Mouse (Mus musculus) adrenal gland, postnatal 4 days (tissue): ENCODE results near the gene Galr3. TPM values are rescaled to one million over a fixed set of nuclear protein-coding genes. Genes with fewer than 3 reads are reported as not detected.
"Not testable (repeated sequence)": the region's sequence is repeated elsewhere in the genome, so short reads cannot be mapped to it uniquely, and the experiment has no call there.

Experiments
- DNase-seq, 2 experiments: peaks; one replicate each; pipeline ENCODE4 v3.0.0; 2021 to 2022; ENCODE audit warnings: low spot score in 2 of 2, mixed read lengths in 2 of 2
- total RNA-seq, 2 experiments: library from RNA; stranded (reverse); gene quantifications; 2 replicates each; pipeline ENCODE4 v1.2.3; 2021

Gene Galr3
- total RNA-seq, 2 experiments from 2014 or later, result 0.65 to 1.1 TPM

DNA sequence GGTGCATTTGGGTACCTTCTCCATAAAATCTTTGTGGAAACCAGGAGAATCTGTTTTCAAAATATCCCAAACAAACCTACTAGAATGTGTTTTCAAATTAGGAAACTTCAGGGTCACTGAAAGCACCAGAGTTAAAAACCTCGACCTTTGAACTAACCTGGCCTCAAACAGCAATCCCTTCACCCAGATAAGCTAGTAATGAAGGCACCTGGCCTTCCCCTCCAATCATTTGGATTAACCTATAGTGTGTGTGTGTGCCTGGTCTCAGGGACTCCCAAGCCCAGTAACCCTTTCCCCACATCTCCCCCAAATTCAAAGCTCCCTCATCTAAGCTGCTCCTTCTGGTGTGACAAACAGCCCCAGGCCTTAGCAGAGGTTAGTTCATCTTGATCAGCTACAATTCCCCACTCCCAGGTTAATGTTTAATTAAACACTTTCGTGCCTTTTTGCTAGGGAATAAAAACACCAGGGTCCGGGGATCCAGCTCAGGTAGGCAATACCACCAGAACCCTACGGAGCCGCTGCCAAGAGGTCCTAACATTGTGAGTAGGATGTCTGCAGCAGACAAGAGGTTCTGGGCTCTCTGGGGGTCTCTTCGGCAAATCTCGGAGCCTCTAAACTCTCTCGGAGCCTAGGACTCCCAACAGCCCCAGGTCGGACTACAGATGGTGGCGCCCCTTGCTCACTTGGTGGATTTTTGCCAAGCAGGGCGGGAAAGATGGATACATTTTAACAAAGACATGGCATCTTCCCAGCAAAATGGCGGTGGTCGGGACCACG is 15.0 kb upstream of the Galr3 start:
- no peak for DNase-seq

DNA sequence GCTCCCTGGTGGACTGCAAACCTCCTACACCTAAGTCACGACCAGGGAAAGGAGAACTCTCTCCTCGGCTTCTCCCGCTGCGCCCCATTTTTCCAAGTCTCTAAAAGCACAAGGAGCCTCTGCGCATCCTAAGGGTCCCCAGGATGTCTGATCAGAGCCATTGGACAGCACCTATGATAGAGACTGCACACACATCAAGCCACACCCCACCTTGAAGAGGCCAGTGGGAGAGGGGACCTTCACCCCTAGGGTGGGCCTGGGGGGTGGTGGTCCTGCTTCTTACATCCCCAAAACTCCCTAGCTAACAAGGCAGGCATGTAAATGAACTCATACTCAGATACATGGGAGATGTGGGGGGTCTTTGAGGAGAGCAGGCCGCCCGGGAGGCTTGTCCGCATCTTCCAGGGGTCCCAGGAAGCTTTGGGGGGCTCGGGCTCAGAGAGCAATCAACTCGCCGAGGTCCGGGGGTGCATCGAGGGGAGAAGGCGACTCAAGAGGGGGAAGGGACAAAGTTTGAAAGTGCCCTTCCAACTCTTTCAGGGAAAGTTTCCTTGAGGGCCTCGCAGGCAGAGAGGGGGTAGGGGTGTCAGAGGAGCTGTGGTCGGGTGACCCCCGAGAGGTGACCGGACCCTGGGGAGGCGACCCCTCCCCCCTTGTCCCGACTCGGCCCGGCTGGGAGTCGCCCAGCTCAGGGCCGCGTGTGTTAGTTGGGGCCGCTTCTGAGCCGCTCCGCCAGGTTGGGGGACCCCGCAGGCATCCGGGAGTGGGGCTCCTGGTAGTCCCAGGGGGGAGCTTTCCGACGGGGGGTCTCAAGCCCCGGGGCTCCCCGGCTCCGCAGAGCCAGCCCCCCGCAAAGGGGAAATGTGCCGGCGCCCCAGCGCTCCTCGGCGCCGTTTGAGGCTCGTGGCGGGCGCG is 14.1 kb upstream of the Galr3 start:
- no peak for DNase-seq

DNA sequence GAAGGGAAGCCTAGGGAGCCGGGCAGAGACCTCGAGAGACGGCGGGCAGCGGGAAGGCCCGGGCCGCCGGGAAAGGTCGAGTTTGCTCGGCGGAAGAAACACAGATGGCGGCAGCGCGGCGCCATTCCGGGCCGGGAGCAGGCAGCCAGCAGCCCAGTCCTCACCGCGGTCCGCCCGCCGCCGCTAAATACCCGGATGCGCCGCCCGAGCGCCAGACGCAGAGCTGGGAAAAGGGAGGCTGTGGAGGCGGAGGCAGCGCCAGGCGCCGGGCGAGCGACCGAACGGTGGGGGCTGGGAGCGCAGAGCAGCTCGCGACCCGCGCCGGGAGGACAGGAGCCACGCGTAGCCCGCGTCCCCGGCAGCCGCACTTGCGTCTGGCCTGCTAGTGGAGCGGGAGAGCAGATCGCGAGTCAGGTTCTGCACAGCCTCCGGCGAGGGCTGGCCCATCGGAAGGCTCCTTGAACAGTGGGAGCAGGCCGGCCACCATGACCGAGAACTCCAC is 13.4 kb upstream of the Galr3 start, which contains the start of gene H1f0:
H1f0 (plus strand) TSS at position 214 of the 502 bp plus-strand sequence.
- DNase-seq, result peak; percentile 92 to 98

DNA sequence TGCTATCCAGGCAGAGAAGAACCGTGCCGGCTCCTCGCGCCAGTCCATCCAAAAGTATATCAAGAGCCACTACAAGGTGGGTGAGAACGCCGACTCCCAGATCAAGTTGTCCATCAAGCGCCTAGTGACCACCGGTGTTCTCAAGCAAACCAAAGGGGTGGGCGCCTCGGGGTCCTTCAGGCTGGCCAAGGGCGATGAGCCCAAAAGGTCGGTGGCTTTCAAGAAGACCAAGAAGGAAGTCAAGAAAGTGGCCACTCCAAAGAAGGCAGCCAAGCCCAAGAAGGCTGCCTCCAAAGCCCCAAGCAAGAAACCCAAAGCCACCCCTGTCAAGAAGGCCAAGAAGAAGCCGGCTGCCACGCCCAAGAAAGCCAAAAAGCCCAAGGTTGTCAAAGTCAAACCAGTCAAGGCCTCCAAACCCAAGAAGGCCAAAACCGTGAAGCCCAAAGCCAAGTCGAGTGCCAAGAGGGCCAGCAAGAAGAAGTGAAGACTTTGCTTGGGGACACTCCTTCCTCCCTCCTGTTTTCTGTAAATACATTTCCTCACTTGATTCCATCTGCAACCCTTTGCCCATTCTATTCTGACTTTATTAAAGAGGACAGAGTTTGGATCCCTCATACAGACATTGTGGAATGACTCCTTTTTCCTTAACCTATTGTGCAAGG is 12.7 kb upstream of the Galr3 start:
- DNase-seq, result no peak

DNA sequence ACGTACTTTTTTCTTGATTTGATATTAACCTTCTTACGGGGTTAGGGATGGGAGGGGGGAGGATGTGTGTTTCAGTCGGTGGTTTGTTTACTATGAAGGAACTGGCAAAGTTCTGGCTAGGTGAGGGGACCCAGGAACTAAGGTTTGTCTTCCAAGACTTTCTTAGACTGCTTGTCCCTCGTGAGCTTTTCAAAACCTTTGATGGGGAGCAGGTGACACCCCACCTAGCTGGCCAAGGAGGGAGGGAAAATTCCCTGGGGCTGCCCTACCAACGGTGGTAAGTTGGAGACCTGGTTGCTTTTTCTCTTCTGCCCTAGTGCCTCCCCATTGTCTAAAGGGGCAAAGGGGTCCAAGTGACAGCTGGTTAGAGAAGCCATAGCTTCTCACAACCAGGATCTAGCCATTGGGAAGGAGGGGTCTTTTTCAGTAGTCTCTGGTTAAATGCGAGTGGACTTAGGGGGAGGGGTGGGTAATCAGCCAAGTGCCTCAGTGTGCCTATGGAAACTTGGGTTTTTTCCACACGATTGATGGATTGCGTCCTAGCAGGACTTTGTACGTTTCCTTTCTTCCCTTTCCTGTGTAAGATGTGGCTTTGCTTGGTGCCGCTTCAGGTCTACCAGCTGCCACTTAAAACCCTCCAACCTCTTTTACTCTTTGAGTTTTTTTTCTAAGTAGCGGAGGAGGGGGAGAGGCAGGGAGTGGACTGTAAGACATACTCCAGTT is 12.0 kb upstream of the Galr3 start:
- no peak for DNase-seq

DNA sequence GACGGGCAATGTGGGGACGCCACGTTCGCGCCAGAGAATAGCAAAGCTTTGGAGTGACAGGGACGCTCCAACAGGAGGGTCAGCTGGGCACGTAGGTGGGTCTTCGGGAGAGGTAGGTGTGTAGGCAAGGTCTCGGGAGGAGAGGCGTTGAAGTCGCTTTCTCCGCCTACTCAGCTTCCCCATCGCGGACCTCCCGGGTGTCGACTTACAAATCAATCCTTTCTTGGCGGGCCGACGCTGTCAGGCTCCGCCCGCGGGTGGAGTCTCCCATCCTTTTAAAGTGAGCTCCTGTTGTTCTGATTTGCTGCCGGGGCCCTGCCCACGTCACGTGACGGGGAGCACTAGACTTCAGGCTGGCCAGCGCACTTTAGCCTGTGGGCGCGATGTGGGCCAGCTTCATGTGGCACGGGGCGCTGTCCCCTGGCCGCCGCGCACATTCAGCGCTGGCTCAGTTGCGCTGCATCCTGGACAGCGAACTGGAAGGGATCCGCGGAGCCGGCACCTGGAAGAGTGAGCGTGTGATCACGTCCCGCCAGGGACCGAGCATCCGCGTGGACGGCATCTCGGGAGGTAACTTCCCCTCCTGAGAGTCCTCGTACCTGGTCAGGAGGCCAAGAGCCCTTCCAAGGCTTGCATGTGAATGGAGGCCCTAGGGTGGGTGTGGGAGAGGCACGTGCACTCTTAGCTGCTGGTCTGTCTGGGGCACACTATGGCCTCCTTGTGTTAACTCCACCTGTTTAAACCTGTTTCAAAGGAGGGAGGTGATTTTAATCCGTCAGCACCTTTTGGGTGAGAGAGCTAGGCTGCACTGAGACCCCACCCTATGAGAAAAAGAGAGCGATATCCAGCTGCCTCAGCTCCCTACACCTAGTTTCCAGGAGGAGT is 10.9 kb upstream of the Galr3 start:
- DNase-seq, result peak; percentile 72 to 76

DNA sequence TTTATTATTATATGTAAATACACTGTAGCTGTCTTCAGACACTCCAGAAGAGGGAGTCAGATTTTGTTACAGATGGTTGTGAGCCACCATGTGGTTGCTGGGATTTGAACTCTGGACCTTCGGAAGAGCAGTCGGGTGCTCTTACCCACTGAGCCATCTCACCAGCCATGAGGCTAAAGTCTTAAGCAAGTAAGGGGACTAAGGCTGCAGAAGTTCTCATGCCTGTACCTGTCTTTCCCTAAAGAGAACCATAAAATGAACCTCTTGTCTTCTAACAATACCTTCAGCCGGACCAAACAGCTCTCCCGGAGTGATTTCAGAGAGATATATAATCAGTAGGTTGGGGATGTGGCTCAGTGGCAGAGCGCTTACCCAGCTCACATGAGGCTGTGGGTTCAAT is 9.8 kb upstream of the Galr3 start:
- not testable (repeated sequence) for DNase-seq

DNA sequence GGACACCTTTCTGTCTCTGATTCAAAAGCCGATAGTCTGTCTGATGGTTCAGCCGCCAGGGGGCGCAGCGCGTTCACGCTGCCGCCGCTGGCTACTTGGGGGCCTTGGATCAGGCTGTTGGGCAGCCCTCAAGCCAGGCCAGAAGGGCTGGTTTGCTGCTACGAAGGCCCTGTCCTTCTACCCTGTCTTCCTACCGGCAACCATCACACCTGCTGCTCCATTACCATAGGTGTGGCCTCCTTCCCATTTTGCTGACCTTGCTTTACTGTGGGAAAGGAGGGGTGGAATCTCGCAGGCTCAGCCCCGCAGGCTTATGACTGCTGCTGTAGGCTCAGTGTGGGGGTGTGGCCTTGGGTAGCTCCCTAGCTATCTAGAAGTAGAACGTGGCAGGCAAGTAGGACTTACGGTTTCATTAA is 3.8 kb upstream of the Galr3 start:
- DNase-seq, result peak; percentile 54 to 62

DNA sequence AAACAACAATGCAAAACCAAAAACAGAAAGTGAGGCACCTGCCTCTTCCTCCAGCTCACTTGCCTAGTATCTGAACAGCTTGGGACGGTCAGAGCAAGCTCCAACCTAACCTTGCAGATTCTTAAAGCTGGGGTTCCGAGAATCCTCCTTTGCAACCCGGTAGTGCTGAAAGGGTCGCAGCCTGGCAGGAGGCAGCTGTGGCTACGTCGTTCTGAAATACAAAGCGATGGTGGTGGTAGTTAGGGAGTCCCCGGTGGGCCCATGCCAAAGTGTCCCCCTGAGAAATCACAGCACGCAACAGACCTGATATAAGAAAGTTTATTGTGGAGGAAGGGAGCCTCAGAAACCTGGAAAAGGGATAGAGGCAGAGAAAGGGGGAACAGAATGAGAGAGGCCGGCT is 3.4 kb upstream of the Galr3 start:
- no peak for DNase-seq

DNA sequence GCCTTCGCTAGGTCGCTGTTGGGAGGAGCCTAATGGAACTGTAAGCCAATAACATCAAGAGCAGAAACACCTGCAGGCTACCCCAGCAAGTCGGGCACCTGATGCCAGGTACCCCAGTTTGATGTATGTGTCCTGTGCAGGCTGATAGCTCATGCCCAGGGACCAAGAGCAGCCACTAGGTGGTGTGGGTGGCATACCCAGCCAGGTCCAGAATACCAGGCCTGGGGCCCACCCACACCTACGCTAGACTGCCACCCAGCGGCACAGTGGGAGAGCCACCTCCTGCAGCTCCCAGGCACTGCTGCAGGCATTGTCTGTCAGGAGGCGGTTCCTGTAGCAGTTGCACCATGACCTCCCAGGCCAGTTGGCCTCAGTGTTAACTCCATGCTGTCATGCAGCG is 2.8 kb upstream of the Galr3 start:
- DNase-seq, result peak; percentile 53 to 78

DNA sequence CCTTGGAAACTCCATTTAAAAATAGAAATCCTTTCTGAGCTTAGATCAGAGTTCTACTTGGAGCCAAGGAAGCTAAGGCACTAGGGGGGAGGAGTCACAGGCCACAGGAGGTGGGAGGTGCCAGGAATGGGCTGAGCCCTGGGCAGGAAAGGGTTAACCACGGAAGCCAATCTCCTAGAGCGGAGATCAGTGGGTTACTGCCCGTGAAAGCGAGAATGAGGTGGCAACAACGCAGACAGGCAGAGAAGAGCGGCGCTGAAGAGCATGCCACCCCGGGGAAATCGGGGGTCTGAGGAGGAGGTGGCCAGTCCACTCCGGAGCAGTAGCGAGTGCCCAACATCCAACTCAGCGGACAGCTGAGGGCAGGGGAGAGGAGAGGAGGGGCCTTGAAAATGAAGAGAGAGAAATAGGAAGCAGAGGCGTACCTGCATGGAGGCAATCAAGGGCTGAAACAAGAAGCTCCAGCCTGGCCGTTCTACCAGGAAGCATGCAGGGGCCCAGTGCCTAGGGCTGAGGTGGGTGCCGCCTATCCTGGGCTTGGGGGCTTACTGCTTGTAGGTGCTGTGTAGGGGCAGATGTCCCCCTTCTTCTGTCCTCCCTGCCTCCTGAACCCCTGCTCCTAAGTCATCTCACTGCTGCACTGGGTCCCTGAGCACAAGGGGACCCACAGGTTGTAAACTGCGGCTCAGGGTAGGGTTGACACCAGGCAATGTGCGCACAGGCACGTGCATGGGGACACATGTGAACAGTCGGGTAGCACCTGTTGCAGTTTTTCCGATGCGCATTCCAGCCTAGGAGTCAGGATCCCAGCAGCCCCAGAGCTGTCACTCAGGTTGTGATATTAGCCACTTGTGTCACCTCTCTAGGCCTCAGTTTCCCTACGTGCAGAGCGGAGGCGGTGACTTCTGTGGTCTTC is 926 bp upstream of the Galr3 start:
- DNase-seq, result no peak

DNA sequence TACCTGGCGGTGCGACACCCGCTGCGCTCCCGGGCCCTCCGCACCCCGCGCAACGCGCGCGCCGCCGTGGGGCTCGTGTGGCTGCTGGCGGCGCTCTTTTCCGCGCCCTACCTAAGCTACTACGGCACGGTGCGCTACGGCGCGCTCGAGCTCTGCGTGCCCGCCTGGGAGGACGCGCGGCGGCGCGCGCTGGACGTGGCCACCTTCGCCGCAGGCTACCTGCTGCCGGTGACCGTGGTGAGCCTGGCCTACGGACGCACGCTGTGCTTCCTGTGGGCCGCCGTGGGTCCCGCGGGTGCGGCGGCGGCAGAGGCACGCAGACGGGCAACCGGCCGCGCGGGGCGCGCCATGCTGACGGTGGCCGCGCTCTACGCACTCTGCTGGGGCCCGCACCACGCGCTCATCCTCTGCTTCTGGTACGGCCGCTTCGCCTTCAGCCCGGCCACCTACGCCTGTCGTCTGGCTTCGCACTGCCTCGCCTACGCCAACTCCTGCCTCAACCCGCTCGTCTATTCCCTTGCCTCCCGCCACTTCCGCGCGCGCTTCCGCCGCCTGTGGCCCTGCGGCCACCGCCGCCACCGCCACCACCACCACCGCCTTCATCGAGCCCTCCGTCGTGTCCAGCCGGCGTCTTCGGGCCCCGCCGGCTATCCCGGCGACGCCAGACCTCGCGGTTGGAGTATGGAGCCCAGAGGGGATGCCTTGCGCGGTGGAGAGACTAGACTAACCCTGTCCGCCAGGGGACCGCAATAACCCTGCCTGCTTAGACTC is 1.2 kb downstream of the Galr3 start:
- DNase-seq, result no peak

DNA sequence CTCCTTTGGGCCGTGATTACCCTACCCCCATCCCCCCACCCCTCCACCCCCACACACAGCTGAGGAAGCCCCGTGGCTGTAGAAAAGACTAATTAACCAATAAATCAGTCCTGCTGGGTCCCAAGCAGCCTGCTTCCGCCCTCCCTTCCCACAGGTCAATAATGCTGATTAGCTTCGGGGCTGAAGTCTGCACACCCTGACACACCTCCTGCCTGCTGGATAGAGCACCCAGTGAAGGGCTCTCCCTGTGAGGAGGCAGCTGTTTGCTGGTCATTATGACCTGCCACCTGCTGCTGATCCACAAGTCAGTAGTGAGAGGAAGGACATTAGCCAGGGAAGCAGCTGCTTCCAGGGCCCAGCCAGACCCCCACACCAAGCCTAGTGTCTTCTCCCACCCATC is 3.2 kb downstream of the Galr3 start:
- DNase-seq, result no peak

DNA sequence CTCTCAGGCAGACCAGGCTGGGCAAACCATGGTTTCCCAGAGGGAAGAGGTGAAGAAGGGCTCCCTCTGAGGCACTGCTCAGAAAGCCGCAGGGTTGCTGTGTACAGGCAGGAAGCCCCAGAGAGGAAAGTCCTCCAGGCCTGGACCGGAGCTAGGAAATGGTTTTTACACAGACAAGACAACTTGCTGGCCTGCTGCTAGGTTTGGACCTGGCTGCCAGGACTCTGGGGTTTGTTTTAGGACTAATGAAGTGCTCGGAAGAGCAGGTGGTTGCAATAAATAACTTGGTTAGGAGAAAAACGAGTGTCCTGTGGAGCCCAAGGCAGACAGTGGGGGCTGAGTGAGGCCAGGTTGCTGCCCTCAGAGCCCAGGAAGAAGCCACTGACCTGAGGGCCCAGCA is 6.5 kb downstream of the Galr3 start:
- no peak for DNase-seq

DNA sequence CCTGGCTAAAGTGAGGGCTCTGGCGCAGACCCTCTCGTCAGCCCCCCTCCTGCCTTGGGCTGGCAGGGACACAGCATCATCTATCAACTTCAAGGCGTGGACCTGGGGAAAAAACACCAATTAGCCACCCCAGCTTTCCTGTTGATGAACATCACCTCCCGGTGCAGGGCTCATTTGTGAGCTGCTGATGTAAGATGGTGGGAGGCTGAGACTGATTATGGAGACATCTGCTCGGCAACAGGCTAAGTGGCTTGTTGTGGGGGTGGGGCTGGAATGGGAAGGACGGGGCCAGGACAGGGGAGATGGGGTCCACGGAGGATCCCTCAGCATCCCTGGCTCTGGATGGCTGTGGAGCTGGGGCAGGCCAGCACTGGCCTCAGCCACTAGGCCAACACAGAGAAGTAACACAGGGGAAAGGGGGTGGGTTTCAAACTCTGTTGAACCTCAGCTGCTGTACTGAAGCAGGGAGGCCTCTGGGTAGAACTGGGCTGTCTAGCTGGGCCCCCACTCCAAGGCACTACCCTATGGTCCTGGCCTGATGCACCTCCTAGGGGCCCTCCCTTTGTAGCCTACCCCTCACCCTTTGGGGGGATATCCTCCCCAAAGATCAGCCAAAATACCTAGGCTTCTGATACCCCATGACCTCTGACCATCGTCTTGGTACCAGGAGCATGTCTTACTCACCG is 8.6 kb downstream of the Galr3 start:
- no peak for DNase-seq

DNA sequence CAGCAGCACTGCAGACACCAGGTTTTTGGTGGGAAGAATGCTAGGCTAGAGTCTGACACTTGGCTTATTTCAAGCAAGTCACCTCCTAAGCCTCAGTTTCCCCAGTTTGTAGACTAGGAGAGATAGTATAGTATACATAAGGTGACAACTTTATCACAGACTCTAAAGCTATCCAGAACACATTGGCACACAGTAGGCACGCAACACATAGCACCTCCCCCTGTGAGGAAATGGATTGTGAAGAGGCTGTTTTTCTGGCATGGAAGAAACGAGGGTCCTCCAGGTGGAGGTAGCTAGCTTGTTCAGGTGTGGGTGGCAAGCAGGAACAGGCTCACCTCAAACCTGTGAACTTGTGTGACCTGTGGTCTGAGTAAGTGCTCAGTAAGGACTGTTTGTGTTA is 9.3 kb downstream of the Galr3 start:
- no peak for DNase-seq
